Comparison of ENCODE assay signal across 28 mouse cellular contexts in the genomic region with DNA sequence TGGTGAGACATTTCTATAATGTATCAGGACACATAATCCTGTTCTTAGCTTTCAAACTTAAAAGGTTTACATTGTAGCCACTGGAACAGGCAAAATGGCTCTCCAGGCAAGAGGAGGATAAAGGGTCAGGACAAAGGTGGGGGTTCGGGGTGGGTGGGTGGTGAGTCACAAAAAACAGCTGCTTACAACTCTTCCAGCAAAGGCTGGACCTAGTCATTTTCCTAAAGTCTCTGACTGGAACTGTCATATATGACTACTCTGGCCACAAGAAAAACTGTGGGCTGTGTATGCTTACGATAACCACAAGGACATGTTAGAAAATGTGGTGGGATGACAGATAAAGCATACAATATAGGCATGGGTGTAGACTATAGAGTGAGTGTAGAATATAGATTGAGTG.
"Had no signal": no experiment of that assay in that cellular context is flagged by ENCODE, and none has a peak within 500 bp of the region (broad histone marks: within the 10 kb centered on the region; RNA-seq: fewer than 3 reads in every experiment).

No protein-coding gene starts in this region.

- H3K36me3 ChIP-seq: heart, embryonic 13.5 days; heart, embryonic 15.5 days; hindbrain, embryonic 13.5 days; hindbrain, embryonic 15.5 days; kidney, embryonic 15.5 days; limb, embryonic 12.5 days; liver, embryonic 13.5 days; liver, embryonic 15.5 days had no signal

- DNase-seq: gastrocnemius, postnatal 14 days; gastrocnemius, postnatal 36 days; heart, adult 11 months; heart, adult 2 months; heart, postnatal 14 days; heart, postnatal 36 days; kidney, adult 11 months; kidney, adult 2 months; kidney, adult 9 months; kidney, postnatal 14 days; kidney, postnatal 36 days; layer of hippocampus, adult 9-11 months; layer of hippocampus, postnatal 36 days; left cerebral cortex, postnatal 4 days; liver; liver, embryonic 13.5 days had no signal

- H3K27me3 ChIP-seq: heart, embryonic 13.5 days; heart, embryonic 15.5 days; hindbrain, embryonic 13.5 days; hindbrain, embryonic 15.5 days; kidney, embryonic 15.5 days; limb, embryonic 12.5 days; liver, embryonic 13.5 days; liver, embryonic 15.5 days had no signal

- H3K4me3 ChIP-seq: heart, adult 2 months; heart, embryonic 13.5 days; heart, embryonic 15.5 days; hindbrain, embryonic 13.5 days; hindbrain, embryonic 15.5 days; kidney, embryonic 15.5 days; limb, embryonic 12.5 days; liver, embryonic 13.5 days; liver, embryonic 15.5 days had no signal

- H3K27ac ChIP-seq: heart, adult 2 months; heart, embryonic 13.5 days; heart, embryonic 15.5 days; hindbrain, embryonic 13.5 days; hindbrain, embryonic 15.5 days; hindbrain, postnatal 0 days; kidney, embryonic 15.5 days; kidney, postnatal 0 days; limb, embryonic 12.5 days; liver, embryonic 13.5 days; liver, embryonic 15.5 days had no signal

- H3K9ac ChIP-seq: heart, embryonic 13.5 days; heart, embryonic 15.5 days; hindbrain, embryonic 13.5 days; hindbrain, embryonic 15.5 days; kidney, embryonic 15.5 days; limb, embryonic 12.5 days; liver, embryonic 13.5 days; liver, embryonic 15.5 days had no signal

- H3K4me2 ChIP-seq: heart, embryonic 11.5 days; heart, embryonic 13.5 days; heart, embryonic 15.5 days; hindbrain, embryonic 13.5 days; hindbrain, embryonic 15.5 days; kidney, embryonic 15.5 days; limb, embryonic 12.5 days; liver, embryonic 11.5 days; liver, embryonic 13.5 days; liver, embryonic 15.5 days had no signal

- H3K4me1 ChIP-seq: hindbrain, embryonic 13.5 days; hindbrain, embryonic 15.5 days had no signal

- H3K9me3 ChIP-seq: heart, embryonic 15.5 days; hindbrain, embryonic 13.5 days; hindbrain, embryonic 15.5 days; kidney, embryonic 15.5 days; liver, embryonic 13.5 days; liver, embryonic 15.5 days had no signal

- ATAC-seq: hindbrain, postnatal 0 days; intestine, embryonic 16.5 days had no signal
